Mouse (Mus musculus): ENCODE results near the gene Clec10a. TPM values are rescaled to one million over a fixed set of nuclear protein-coding genes. Genes with fewer than 3 reads are reported as not detected.

Gene Clec10a
- polyA plus RNA-seq, 1 experiment, result 106 TPM

- TF ChIP-seq CTCF (IDR thresholded peaks at IDR 0.05; ENCODE audit: low read depth, low read length) (no peak), POLR2A (IDR thresholded peaks at IDR 0.05; ENCODE audit: borderline replicate concordance, low read depth, low read length) (no peak)
- H3K4me3 ChIP-seq (ENCODE audit: insufficient read depth, low read length), result no peak overlapping the region
- H3K4me1 ChIP-seq (ENCODE audit: control insufficient read depth, insufficient read depth, low read length), result peaks cover 44% of the 10 kb centered on the region
- no peak overlapping the region for H3K27ac ChIP-seq (ENCODE audit: insufficient read depth, low read depth, low read length)
These were observed 43.1 kb downstream of the Clec10a start for GRCm38 (mm10) chr11:70199107-70199506.

GRCm38 (mm10) chr11:70200036-70200608, 44.1 kb downstream of the Clec10a start:
- no peak overlapping the region for H3K4me3 ChIP-seq (ENCODE audit: insufficient read depth, low read length)
- H3K27ac ChIP-seq (ENCODE audit: insufficient read depth, low read depth, low read length), result no peak overlapping the region
- H3K4me1 ChIP-seq (ENCODE audit: control insufficient read depth, insufficient read depth, low read length), result peaks cover 44% of the 10 kb centered on the region
- TF ChIP-seq CTCF (IDR thresholded peaks at IDR 0.05; ENCODE audit: low read depth, low read length) (no peak), POLR2A (IDR thresholded peaks at IDR 0.05; ENCODE audit: borderline replicate concordance, low read depth, low read length) (no peak)

- Histone ChIP-seq H3K27ac (ENCODE audit: insufficient read depth, low read depth, low read length) (no peak overlapping the region), H3K4me1 (ENCODE audit: control insufficient read depth, insufficient read depth, low read length) (peaks cover 36% of the 10 kb centered on the region), H3K4me3 (ENCODE audit: insufficient read depth, low read length) (no peak overlapping the region)
- TF ChIP-seq POLR2A (IDR thresholded peaks at IDR 0.05; ENCODE audit: borderline replicate concordance, low read depth, low read length), result no peak
- TF ChIP-seq CTCF (IDR thresholded peaks at IDR 0.05; ENCODE audit: low read depth, low read length), result peak; percentile 93
These were observed 45.7 kb downstream of the Clec10a start for GRCm38 (mm10) chr11:70201691-70202090.

DNA sequence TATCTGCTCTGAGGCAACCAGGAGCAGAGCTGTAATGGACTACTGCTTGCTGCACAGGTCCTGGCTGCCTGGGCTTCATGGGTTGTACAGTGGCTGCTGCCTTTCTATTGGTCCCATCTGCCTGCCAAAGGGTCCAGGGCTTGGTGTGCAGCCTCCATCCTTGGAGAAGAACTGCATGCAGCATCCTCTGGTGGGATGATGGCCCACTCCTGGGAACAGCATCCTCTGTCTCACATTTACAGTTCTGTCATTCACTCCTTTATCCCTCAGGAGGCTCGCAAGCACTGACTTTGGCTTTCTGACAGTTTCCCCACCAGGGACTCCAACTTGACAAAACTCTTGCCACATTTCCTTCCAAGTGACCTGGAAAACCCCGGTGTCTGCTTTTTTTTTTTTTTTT, 50.8 kb downstream of the Clec10a start:
- TF ChIP-seq POLR2A (IDR thresholded peaks at IDR 0.05; ENCODE audit: borderline replicate concordance, low read depth, low read length), result no peak
- TF ChIP-seq CTCF (IDR thresholded peaks at IDR 0.05; ENCODE audit: low read depth, low read length), result no peak
- H3K27ac ChIP-seq (ENCODE audit: insufficient read depth, low read depth, low read length), result no peak overlapping the region
- no peak overlapping the region for H3K4me3 ChIP-seq (ENCODE audit: insufficient read depth, low read length)
- peaks cover 7% of the 10 kb centered on the region; the same call in 1 of the 2 replicates for H3K4me1 ChIP-seq (ENCODE audit: control insufficient read depth, insufficient read depth, low read length)

- TF ChIP-seq CTCF (IDR thresholded peaks at IDR 0.05; ENCODE audit: low read depth, low read length), result no peak
- TF ChIP-seq POLR2A (IDR thresholded peaks at IDR 0.05; ENCODE audit: borderline replicate concordance, low read depth, low read length), result no peak
- no peak overlapping the region for H3K27ac ChIP-seq (ENCODE audit: insufficient read depth, low read depth, low read length)
These were observed 51.3 kb downstream of the Clec10a start for GRCm38 (mm10) chr11:70207283-70207682.

DNA sequence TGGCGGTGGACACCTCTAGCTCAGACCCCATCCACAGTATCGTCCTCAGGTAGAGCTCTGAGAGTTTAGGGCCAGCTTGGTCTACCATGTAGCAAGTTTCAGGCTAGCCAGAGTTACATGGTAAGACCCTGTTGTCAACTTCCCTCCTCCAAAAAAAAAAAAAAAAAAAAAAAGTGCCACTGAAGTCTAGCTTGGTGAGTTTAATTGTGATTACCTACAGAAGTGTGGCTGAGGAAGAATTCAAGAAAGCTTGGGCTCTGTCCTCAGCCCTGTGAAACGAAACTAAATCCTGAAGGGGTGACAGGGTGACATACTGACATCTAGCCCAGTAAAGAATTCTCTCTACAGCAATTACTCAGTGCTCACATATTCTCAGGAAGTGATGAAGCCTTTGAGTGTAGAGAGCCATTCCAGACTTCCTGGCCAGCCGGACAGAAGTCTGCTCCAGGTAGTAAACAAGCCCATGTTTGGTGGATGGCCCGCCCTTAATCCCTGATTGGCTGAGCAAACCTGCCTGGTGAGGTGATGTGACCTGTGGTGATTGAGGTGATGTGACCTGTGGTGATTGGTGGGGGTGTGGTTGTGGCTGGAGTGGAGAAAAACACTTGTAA, 52.9 kb downstream of the Clec10a start:
- H3K4me1 ChIP-seq (ENCODE audit: control insufficient read depth, insufficient read depth, low read length), result peaks cover 13% of the 10 kb centered on the region; the same call in 1 of the 2 replicates
- H3K27ac ChIP-seq (ENCODE audit: insufficient read depth, low read depth, low read length), result no peak overlapping the region
- no peak for TF ChIP-seq CTCF (IDR thresholded peaks at IDR 0.05; ENCODE audit: low read depth, low read length)
- no peak for TF ChIP-seq POLR2A (IDR thresholded peaks at IDR 0.05; ENCODE audit: borderline replicate concordance, low read depth, low read length)
- H3K4me3 ChIP-seq (ENCODE audit: insufficient read depth, low read length), result no peak overlapping the region

More at GRCm38 (mm10) chr11:70207283-70207682, 51.3 kb downstream of the Clec10a start:
- Histone ChIP-seq H3K4me3 (ENCODE audit: insufficient read depth, low read length) (no peak overlapping the region), H3K4me1 (ENCODE audit: control insufficient read depth, insufficient read depth, low read length) (peaks cover 7% of the 10 kb centered on the region; the same call in 1 of the 2 replicates)

DNA sequence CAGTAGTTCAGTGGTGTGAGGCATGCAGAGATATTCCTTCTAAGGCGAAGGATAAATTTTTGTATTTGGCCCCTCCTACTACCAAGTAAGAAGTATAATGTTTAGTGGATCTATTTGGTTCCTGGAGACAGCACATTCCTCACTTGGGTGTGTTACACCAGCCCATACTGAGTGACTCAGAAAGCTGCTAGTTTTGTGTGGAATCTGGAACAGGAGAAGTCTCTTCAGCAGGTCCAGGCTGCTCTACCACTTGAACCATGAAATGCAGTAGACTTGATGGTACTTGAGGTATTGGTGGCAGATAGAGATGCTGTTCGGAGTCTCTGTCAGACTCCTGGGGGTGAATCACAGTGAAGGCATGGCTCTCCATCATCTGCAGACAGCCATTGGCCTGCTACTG, 54.7 kb downstream of the Clec10a start:
- no peak overlapping the region for H3K27ac ChIP-seq (ENCODE audit: insufficient read depth, low read depth, low read length)
- peaks cover 13% of the 10 kb centered on the region; the same call in 1 of the 2 replicates for H3K4me1 ChIP-seq (ENCODE audit: control insufficient read depth, insufficient read depth, low read length)
- H3K4me3 ChIP-seq (ENCODE audit: insufficient read depth, low read length), result no peak overlapping the region
- no peak for TF ChIP-seq POLR2A (IDR thresholded peaks at IDR 0.05; ENCODE audit: borderline replicate concordance, low read depth, low read length)
- TF ChIP-seq CTCF (IDR thresholded peaks at IDR 0.05; ENCODE audit: low read depth, low read length), result no peak

- Histone ChIP-seq H3K4me1 (ENCODE audit: control insufficient read depth, insufficient read depth, low read length) (peaks cover 9% of the 10 kb centered on the region; the same call in 1 of the 2 replicates), H3K27ac (ENCODE audit: insufficient read depth, low read depth, low read length) (no peak overlapping the region), H3K4me3 (ENCODE audit: insufficient read depth, low read length) (no peak overlapping the region)
- TF ChIP-seq POLR2A (IDR thresholded peaks at IDR 0.05; ENCODE audit: borderline replicate concordance, low read depth, low read length), result no peak
These were observed 56.0 kb downstream of the Clec10a start for GRCm38 (mm10) chr11:70211972-70212371.

- no peak within 1 kb of the TSS for H3K4me3 ChIP-seq (ENCODE audit: insufficient read depth, low read length)
- peaks cover 5% of the 10 kb centered on the region; the same call in 1 of the 2 replicates for H3K4me1 ChIP-seq (ENCODE audit: control insufficient read depth, insufficient read depth, low read length)
- TF ChIP-seq POLR2A (IDR thresholded peaks at IDR 0.05; ENCODE audit: borderline replicate concordance, low read depth, low read length) (no peak), CTCF (IDR thresholded peaks at IDR 0.05; ENCODE audit: low read depth, low read length) (no peak)
- H3K27ac ChIP-seq (ENCODE audit: insufficient read depth, low read depth, low read length), result no peak within 1 kb of the TSS
These were observed 56.4 kb downstream of the Clec10a start, which contains the start of gene Slc16a11 for GRCm38 (mm10) chr11:70212423-70212822. TSS of gene Slc16a11 (plus strand) at chr11:70212752.

- TF ChIP-seq POLR2A (IDR thresholded peaks at IDR 0.05; ENCODE audit: borderline replicate concordance, low read depth, low read length), result no peak
- no peak for TF ChIP-seq CTCF (IDR thresholded peaks at IDR 0.05; ENCODE audit: low read depth, low read length)
- Histone ChIP-seq H3K27ac (ENCODE audit: insufficient read depth, low read depth, low read length) (no peak overlapping the region), H3K4me1 (ENCODE audit: control insufficient read depth, insufficient read depth, low read length) (peaks cover 5% of the 10 kb centered on the region; the same call in 1 of the 2 replicates), H3K4me3 (ENCODE audit: insufficient read depth, low read length) (no peak overlapping the region)
These were observed 56.9 kb downstream of the Clec10a start for GRCm38 (mm10) chr11:70212896-70213295.

Measured in bone marrow macrophage, adult 2 months (primary cell).